Mouse (Mus musculus) heart, embryonic 11.5 days (tissue): ENCODE results near the gene Ydjc. TPM values are rescaled to one million over a fixed set of nuclear protein-coding genes. Genes with fewer than 3 reads are reported as not detected.
"Not testable (repeated sequence)": the region's sequence is repeated elsewhere in the genome, so short reads cannot be mapped to it uniquely, and the experiment has no call there.

Source experiments
- ATAC-seq: fragments of 200-750 bp; cut with Nextera tagmentation; replicated peaks from 2 replicates; pipeline ENCODE4 v1.8.0; 2017; ENCODE audit warnings: moderate library complexity; ENCODE audit not compliant: insufficient number of reproducible peaks, low FRiP score, low TSS enrichment
- H3K27ac ChIP-seq: fragments of 300-500 bp; sonication (generic); 2 replicates; pipeline ENCODE4 v1.5.1; 2014; ENCODE audit warnings: mild to moderate bottlenecking, low read depth, low read length
- H3K27me3 ChIP-seq: fragments of 300-500 bp; sonication (generic); 2 replicates; pipeline ENCODE4 v1.6.1; 2014; ENCODE audit warnings: mild to moderate bottlenecking, low read length, mixed read lengths; ENCODE audit not compliant: control insufficient read depth, insufficient read depth
- H3K36me3 ChIP-seq: fragments of 300-500 bp; sonication (generic); 2 replicates; pipeline ENCODE4 v1.6.1; 2014; ENCODE audit warnings: mild to moderate bottlenecking, low read length, moderate library complexity, mixed read lengths; ENCODE audit not compliant: control insufficient read depth, insufficient read depth
- H3K4me1 ChIP-seq: fragments of 300-500 bp; sonication (generic); 2 replicates; pipeline ENCODE4 v1.6.1; 2014; ENCODE audit warnings: low read length; ENCODE audit not compliant: control insufficient read depth, insufficient read depth
- H3K4me2 ChIP-seq: fragments of 300-500 bp; sonication (generic); 2 replicates; pipeline ENCODE4 v1.6.1; 2014; ENCODE audit warnings: mild to moderate bottlenecking, moderate library complexity
- H3K4me3 ChIP-seq: fragments of 300-500 bp; sonication (generic); 2 replicates; pipeline ENCODE4 v1.5.1; 2014; ENCODE audit warnings: low read depth, low read length
- H3K9ac ChIP-seq: fragments of 300-500 bp; sonication (generic); 2 replicates; pipeline ENCODE4 v1.6.1; 2014; ENCODE audit warnings: mild to moderate bottlenecking, low read depth, low read length, moderate library complexity
- H3K9me3 ChIP-seq: fragments of 300-500 bp; sonication (generic); replicated peaks from 2 replicates; pipeline ENCODE4 v1.6.1; 2016; ENCODE audit warnings: low read length; ENCODE audit not compliant: control insufficient read depth
- WGBS: fragments of 180-500 bp; shearing (Covaris S2); extraction: QIAGEN DNeasy Blood & Tissue Kit; methylation state at CpG from one replicate; pipeline ENCODE4 v1.1.7; 2014; ENCODE audit not compliant: insufficient replicate concordance; 5-methylcytosine and 5-hydroxymethylcytosine counted together
- polyA plus RNA-seq: library from polyadenylated mRNA; unstranded; fragments of >200 nt; fragmentation: Nextera tagmentation; extraction: Ambion mirVana; gene quantifications from 2 replicates; pipeline ENCODE4 v1.2.1, GENCODE M21; 2014

Gene Ydjc
- polyA plus RNA-seq, 1 experiment from 2014 or later = 5.8 TPM

- peak overlapping the region; percentile 61 for H3K4me3 ChIP-seq
- ATAC-seq = no peak; the same call in 1 of the 2 replicates
- H3K4me1 ChIP-seq = peaks cover 11% of the 10 kb centered on the region
- H3K9me3 ChIP-seq = no peaks in the 10 kb centered on the region
- H3K9ac ChIP-seq = peak overlapping the region; percentile 70
- peaks cover 5% of the 10 kb centered on the region; the same call in 1 of the 2 replicates for H3K36me3 ChIP-seq
- peaks cover 3% of the 10 kb centered on the region; the same call in 1 of the 2 replicates for H3K27me3 ChIP-seq
- peak overlapping the region; percentile 100 for H3K4me2 ChIP-seq
- no peak overlapping the region for H3K27ac ChIP-seq
- WGBS = 2% methylated on average over 41 of the region's 41 CpGs
Observed at GRCm38 (mm10) chr16:17147391-17147929, 3.0 kb downstream of the Ydjc start.

GRCm38 (mm10) chr16:17148084-17148483 lies 3.7 kb downstream of the Ydjc start:
- ATAC-seq = no peak

GRCm38 (mm10) chr16:17150520-17151258 lies 6.3 kb downstream of the Ydjc start:
- H3K27me3 ChIP-seq = peaks cover 3% of the 10 kb centered on the region; the same call in 1 of the 2 replicates
- no peak overlapping the region for H3K4me2 ChIP-seq
- H3K36me3 ChIP-seq = peaks cover 14% of the 10 kb centered on the region
- no peaks in the 10 kb centered on the region for H3K9me3 ChIP-seq
- H3K9ac ChIP-seq = no peak overlapping the region
- H3K27ac ChIP-seq = no peak overlapping the region
- whole genome bisulfite sequencing = 76% methylated on average over 7 of the region's 7 CpGs
- no peak overlapping the region for H3K4me3 ChIP-seq
- peaks cover 11% of the 10 kb centered on the region for H3K4me1 ChIP-seq
- no peak for ATAC-seq

More at GRCm38 (mm10) chr16:17148084-17148483, 3.7 kb downstream of the Ydjc start:
- Histone ChIP-seq H3K36me3 (peaks cover 9% of the 10 kb centered on the region), H3K4me2 (peak overlapping the region; percentile 100), H3K4me3 (peak overlapping the region; percentile 61), H3K9ac (no peak overlapping the region; the same call in 1 of the 2 replicates), H3K4me1 (peaks cover 11% of the 10 kb centered on the region), H3K27ac (no peak overlapping the region), H3K9me3 (no peaks in the 10 kb centered on the region), H3K27me3 (peaks cover 3% of the 10 kb centered on the region; the same call in 1 of the 2 replicates)
- 6% methylated on average over 16 of the region's 16 CpGs for WGBS

GRCm38 (mm10) chr16:17151874-17152273 lies 7.5 kb downstream of the Ydjc start:
- Histone ChIP-seq H3K4me2 (no peak overlapping the region), H3K27ac (no peak overlapping the region), H3K27me3 (peaks cover 3% of the 10 kb centered on the region; the same call in 1 of the 2 replicates), H3K9ac (no peak overlapping the region), H3K36me3 (peaks cover 14% of the 10 kb centered on the region), H3K4me1 (peaks cover 11% of the 10 kb centered on the region), H3K9me3 (no peaks in the 10 kb centered on the region), H3K4me3 (no peak overlapping the region)
- 94% methylated on average over 4 of the region's 4 CpGs for WGBS
- no peak for ATAC-seq

- Histone ChIP-seq H3K4me3 (no peak overlapping the region), H3K4me1 (no peaks in the 10 kb centered on the region), H3K9ac (no peak overlapping the region), H3K36me3 (peaks cover 18% of the 10 kb centered on the region), H3K9me3 (no peaks in the 10 kb centered on the region), H3K27me3 (no peaks in the 10 kb centered on the region), H3K27ac (no peak overlapping the region), H3K4me2 (no peak overlapping the region)
- 91% methylated on average over 2 of the region's 2 CpGs for whole genome bisulfite sequencing
- ATAC-seq = no peak
Observed at GRCm38 (mm10) chr16:17154346-17154745, 9.9 kb downstream of the Ydjc start.

GRCm38 (mm10) chr16:17165478-17165877 lies 21.1 kb downstream of the Ydjc start:
- H3K36me3 ChIP-seq = peaks cover 11% of the 10 kb centered on the region
- H3K9me3 ChIP-seq, H3K4me1 ChIP-seq, H3K4me3 ChIP-seq, H3K27me3 ChIP-seq, H3K27ac ChIP-seq, ATAC-seq, H3K4me2 ChIP-seq, H3K9ac ChIP-seq: not testable (repeated sequence)
- WGBS = 92% methylated on average over 1 of the region's 1 CpGs

- Histone ChIP-seq H3K4me3 (no peak overlapping the region), H3K4me2 (no peak overlapping the region), H3K9me3 (no peaks in the 10 kb centered on the region), H3K27ac (no peak overlapping the region), H3K9ac (no peak overlapping the region), H3K4me1 (no peaks in the 10 kb centered on the region), H3K27me3 (no peaks in the 10 kb centered on the region), H3K36me3 (peaks cover 18% of the 10 kb centered on the region)
- no peak for ATAC-seq
Observed at GRCm38 (mm10) chr16:17167179-17167578, 22.8 kb downstream of the Ydjc start.

- Histone ChIP-seq H3K27me3 (no peaks in the 10 kb centered on the region), H3K27ac (no peak overlapping the region), H3K4me3 (no peak overlapping the region), H3K9ac (no peak overlapping the region), H3K9me3 (no peaks in the 10 kb centered on the region), H3K36me3 (peaks cover 27% of the 10 kb centered on the region), H3K4me2 (no peak overlapping the region), H3K4me1 (no peaks in the 10 kb centered on the region)
- ATAC-seq = no peak
- WGBS = 85% methylated on average over 5 of the region's 5 CpGs
Observed at GRCm38 (mm10) chr16:17168049-17168448, 23.6 kb downstream of the Ydjc start.
